Mouse (Mus musculus) spleen, adult 2 months (tissue): ENCODE measurements around the gene Pmm2. TPM values are rescaled to one million over a fixed set of nuclear protein-coding genes. Genes with fewer than 3 reads are reported as not detected.

Experiments
- DNase-seq, 2 experiments: peaks; one replicate each; pipeline versions ENCODE4 v3.0.0 to v3.0.0-alpha.2; 2012 to 2021; ENCODE audit warnings: low spot score in 2 of 2, low read depth in 1 of 2
- H3K27ac ChIP-seq: fragments of 200-500 bp; 2 replicates; pipeline ENCODE4 v1.5.1; 2012; ENCODE audit warnings: low read length, inconsistent platforms; ENCODE audit not compliant: insufficient read depth
- H3K27me3 ChIP-seq: fragments of 200-500 bp; 2 replicates; pipeline ENCODE4 v1.6.1; 2012; ENCODE audit warnings: mild to moderate bottlenecking, moderate library complexity, low read length, inconsistent platforms; ENCODE audit not compliant: control insufficient read depth, insufficient read depth
- H3K36me3 ChIP-seq: fragments of 200-500 bp; 2 replicates; pipeline ENCODE4 v1.6.1; 2012; ENCODE audit warnings: mild to moderate bottlenecking, low read length, inconsistent platforms; ENCODE audit not compliant: control insufficient read depth, insufficient read depth
- H3K4me1 ChIP-seq: fragments of 200-500 bp; 2 replicates; pipeline ENCODE4 v1.6.1; 2011; ENCODE audit warnings: inconsistent platforms; ENCODE audit not compliant: control insufficient read depth, insufficient read depth, insufficient read length
- H3K4me3 ChIP-seq: fragments of 200-500 bp; 2 replicates; pipeline ENCODE4 v1.5.1; 2011; ENCODE audit warnings: mild to moderate bottlenecking, inconsistent platforms; ENCODE audit not compliant: insufficient read depth, insufficient read length; ENCODE audit errors: extremely low read depth
- CTCF ChIP-seq: fragments of 200-500 bp; IDR thresholded peaks from 2 replicates; pipeline ENCODE4 v1.5.1; 2011; ENCODE audit warnings: mild to moderate bottlenecking, inconsistent platforms; ENCODE audit not compliant: insufficient read depth, insufficient read length, insufficient replicate concordance; ENCODE audit errors: extremely low read depth
- POLR2A ChIP-seq: fragments of 200-500 bp; IDR thresholded peaks from 2 replicates; pipeline ENCODE4 v1.6.1; 2011; ENCODE audit warnings: low read depth, low read length, inconsistent platforms
- WGBS: fragments of 180-500 bp; shearing (Covaris S2); methylation state at CpG from one replicate; pipeline ENCODE4 v1.1.7; 2018; 5-methylcytosine and 5-hydroxymethylcytosine counted together
- polyA plus RNA-seq: library from polyadenylated mRNA; depleted of rRNA; stranded (reverse); fragments of >200 nt; gene quantifications from 2 replicates; pipeline ENCODE4 v1.2.3, GENCODE M21; 2012

Pmm2 gene
- polyA plus RNA-seq, 1 experiment = 50.2 TPM

DNA sequence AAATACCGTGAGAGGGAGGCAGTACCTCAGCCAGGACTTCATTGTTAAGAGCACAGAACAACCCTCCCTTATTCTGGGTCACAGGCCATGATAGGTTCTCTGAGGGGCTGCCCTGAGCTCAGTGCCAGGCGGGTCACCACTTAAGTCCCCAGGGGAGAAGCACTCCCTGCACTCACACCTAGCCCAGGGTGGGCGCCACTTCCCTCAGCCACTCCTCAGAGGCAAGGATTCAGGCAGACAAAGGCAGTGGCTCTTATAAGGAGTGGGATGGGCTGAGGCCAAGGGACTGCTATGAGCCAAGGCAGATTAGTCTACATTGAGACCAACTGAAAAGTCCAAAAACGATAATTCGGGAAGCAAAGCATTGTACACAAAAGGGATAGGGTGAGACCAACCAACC, 27.9 kb downstream of the Pmm2 start:
- H3K27me3 ChIP-seq = no peaks in the 10 kb centered on the region
- no peak for DNase-seq
- TF ChIP-seq CTCF = no peak
- TF ChIP-seq POLR2A = no peak
- H3K4me3 ChIP-seq = no peak overlapping the region
- peaks cover 9% of the 10 kb centered on the region for H3K36me3 ChIP-seq
- WGBS = 94% methylated on average over 5 of the region's 5 CpGs
- no peak overlapping the region for H3K27ac ChIP-seq
- H3K4me1 ChIP-seq = peaks cover 3% of the 10 kb centered on the region; the same call in 1 of the 2 replicates

DNA sequence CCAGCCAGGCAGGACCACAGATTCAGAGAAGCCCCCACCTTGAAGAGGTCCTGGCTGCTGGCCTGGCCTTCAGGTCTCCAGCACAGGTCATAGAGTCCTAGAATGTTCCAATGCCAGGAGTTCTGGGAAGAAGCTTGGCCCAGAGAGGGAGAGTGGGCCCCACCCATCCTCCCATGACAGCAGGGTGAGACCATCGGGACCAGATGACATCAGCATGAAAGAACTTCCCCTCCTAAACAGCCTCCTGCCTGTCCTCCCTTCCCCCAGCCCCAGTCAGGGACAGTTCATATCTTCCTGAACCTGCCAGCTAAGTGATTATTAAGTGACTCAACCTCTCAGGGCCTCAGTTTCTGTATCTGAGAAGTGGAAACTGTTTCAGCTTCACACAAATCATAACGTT, 29.0 kb downstream of the Pmm2 start:
- Histone ChIP-seq H3K36me3 (peaks cover 5% of the 10 kb centered on the region; the same call in 1 of the 2 replicates), H3K27me3 (no peaks in the 10 kb centered on the region), H3K4me3 (no peak overlapping the region), H3K27ac (no peak overlapping the region; the same call in 1 of the 2 replicates), H3K4me1 (peaks cover 5% of the 10 kb centered on the region)
- 34% methylated on average over 2 of the region's 2 CpGs for WGBS
- no peak for DNase-seq
- TF ChIP-seq POLR2A (no peak), CTCF (no peak)

- Histone ChIP-seq H3K27ac (no peak overlapping the region), H3K27me3 (no peaks in the 10 kb centered on the region), H3K36me3 (no peaks in the 10 kb centered on the region; the same call in 1 of the 2 replicates), H3K4me1 (peaks cover 5% of the 10 kb centered on the region), H3K4me3 (no peak overlapping the region)
- 80% methylated on average over 7 of the region's 7 CpGs for WGBS
- TF ChIP-seq POLR2A (no peak), CTCF (no peak)
- DNase-seq = no peak
These were observed 29.8 kb downstream of the Pmm2 start for GRCm38 (mm10) chr16:8667261-8667660.

GRCm38 (mm10) chr16:8667814-8668213, 30.3 kb downstream of the Pmm2 start:
- 89% methylated on average over 4 of the region's 4 CpGs for WGBS
- no peaks in the 10 kb centered on the region for H3K27me3 ChIP-seq
- no peak for DNase-seq
- no peaks in the 10 kb centered on the region; the same call in 1 of the 2 replicates for H3K36me3 ChIP-seq
- TF ChIP-seq CTCF (no peak), POLR2A (no peak)
- H3K27ac ChIP-seq = no peak overlapping the region
- H3K4me3 ChIP-seq = no peak overlapping the region
- H3K4me1 ChIP-seq = peaks cover 5% of the 10 kb centered on the region

GRCm38 (mm10) chr16:8668386-8668785, 30.9 kb downstream of the Pmm2 start:
- Histone ChIP-seq H3K27me3 (no peaks in the 10 kb centered on the region), H3K27ac (no peak overlapping the region), H3K4me1 (peaks cover 5% of the 10 kb centered on the region), H3K36me3 (no peaks in the 10 kb centered on the region; the same call in 1 of the 2 replicates), H3K4me3 (no peak overlapping the region)
- DNase-seq = no peak
- 94% methylated on average over 2 of the region's 2 CpGs for WGBS
- TF ChIP-seq CTCF (no peak), POLR2A (no peak)

- TF ChIP-seq POLR2A (no peak), CTCF (no peak)
- peaks cover 5% of the 10 kb centered on the region for H3K4me1 ChIP-seq
- H3K4me3 ChIP-seq = no peak overlapping the region
- WGBS = 89% methylated on average over 5 of the region's 5 CpGs
- H3K36me3 ChIP-seq = no peaks in the 10 kb centered on the region; the same call in 1 of the 2 replicates
- H3K27ac ChIP-seq = no peak overlapping the region
- no peak for DNase-seq
- H3K27me3 ChIP-seq = no peaks in the 10 kb centered on the region
These were observed 32.0 kb downstream of the Pmm2 start for GRCm38 (mm10) chr16:8669432-8669831.

DNA sequence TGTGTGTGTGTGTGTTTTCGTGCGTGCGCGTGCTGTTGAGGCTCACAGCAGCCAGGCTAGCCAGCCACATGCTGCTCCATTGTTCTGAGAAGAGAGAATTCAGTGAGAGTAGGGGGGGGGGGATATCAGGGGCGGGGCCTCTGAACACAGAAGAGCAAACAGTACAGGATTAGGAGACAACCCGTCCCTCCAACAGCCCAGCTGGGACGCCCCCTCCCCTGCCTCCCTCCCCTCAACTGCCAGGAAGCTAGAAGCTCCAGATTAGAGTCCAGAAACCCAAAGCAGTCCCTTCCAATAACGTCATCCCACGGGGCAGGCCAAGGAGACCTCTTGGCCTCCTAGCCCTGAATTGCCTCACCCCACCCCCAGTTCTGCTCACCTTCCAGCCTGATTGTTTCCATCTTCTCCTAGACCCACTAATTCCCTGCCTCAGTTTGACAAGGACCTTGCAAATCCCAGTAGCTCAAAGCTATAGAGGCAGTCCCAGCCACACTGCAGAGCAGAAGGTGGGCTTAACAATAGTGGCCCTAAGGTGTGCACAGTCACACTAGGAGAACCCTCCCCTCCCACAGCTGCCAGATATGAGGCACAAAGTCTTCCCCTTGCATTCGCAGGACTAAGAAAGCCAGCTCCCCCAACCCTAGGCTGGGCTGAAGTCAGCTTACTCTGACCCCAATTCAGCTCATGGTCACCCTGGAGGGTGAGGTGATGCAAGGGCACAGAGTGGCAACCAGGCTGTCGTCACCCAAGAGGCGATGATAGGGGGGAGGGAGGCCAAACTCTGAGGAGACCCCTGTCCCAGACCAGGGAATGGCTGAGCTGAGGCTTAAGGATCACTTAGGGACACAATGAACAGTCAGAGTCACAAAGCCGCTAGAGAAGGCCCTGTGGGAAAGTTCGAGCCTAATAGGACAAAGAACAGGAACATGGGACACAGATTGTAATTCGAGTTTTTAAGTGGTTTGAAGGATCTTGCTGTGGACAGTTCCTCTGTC, 32.9 kb downstream of the Pmm2 start:
- TF ChIP-seq POLR2A (no peak), CTCF (no peak)
- WGBS = 72% methylated on average over 15 of the region's 15 CpGs

More for the DNA sequence above, 32.9 kb downstream of the Pmm2 start:
- Histone ChIP-seq H3K4me1 (peaks cover 5% of the 10 kb centered on the region), H3K27me3 (no peaks in the 10 kb centered on the region), H3K36me3 (no peaks in the 10 kb centered on the region; the same call in 1 of the 2 replicates), H3K27ac (no peak overlapping the region), H3K4me3 (peak overlapping the region; percentile 68)
- no peak for DNase-seq
